Comparison of ENCODE assay signal across 12 mouse cellular contexts in the genomic region with DNA sequence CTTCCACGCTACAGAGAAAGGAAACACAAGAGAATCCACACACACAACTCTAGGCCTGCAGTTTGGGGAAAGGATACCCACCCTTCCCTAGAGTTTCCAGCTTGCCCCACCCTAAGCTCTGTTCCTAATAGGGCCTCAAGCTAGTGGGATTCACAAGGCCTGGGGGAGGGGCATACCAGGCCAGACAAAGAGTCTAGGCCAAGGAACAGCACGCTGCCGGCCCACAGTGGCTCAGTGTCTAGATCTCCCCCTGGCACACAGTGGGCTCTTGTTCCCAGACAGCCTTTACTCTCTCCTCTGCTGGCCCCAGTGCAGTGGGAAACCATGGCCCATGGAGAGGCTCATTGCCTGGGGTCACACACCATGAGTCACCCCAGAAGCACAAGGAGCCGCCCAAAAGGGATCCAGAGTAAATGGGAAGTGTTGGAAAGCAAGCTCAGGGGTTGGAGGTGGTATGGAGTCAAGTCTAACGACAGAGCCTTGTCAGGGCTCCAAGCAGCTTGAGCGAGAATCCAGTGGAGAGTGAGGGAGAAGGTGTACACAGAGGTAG. TPM values are rescaled to one million over a fixed set of nuclear protein-coding genes. Genes with fewer than 3 reads are reported as not detected.
DNase-seq lines count a peak whose midpoint lies in the region; ATAC-seq and TF ChIP-seq lines count a peak whose summit lies in the region.
"Had no signal": no experiment of that assay in that cellular context is flagged by ENCODE, and none has a peak within 500 bp of the region (broad histone marks: within the 10 kb centered on the region; RNA-seq: fewer than 3 reads in every experiment).

No protein-coding gene starts in this region.

- intact Hi-C loops in left cerebral cortex, postnatal 36 days (cut with DNase I) = loop anchor here (10.0 kb wide), 1 partner anchor 106 kb away; no protein-coding TSS in a partner anchor

- H3K4me1 ChIP-seq in liver, embryonic 13.5 days (replicated peaks) = peaks cover 58% of the 10 kb centered on the region
- H3K4me1 ChIP-seq in forebrain, postnatal 0 days (ENCODE audit: insufficient read depth) = no peaks in the 10 kb centered on the region

- H3K36me3 ChIP-seq in liver, embryonic 13.5 days = 0 out of 2 replicates have a peak, but pooled peaks cover 5% of the 10 kb centered on the region
- H3K36me3 ChIP-seq in forebrain, postnatal 0 days (ENCODE audit: insufficient read depth) = no peaks in the 10 kb centered on the region
- H3K36me3 ChIP-seq in myocyte (ENCODE audit: control insufficient read depth, insufficient read depth) = peaks cover 5% of the 10 kb centered on the region

- no peaks in the 10 kb centered on the region for H3K9me3 ChIP-seq in liver, embryonic 13.5 days (replicated peaks)
- H3K9me3 ChIP-seq in forebrain, postnatal 0 days (ENCODE audit: low read length) = no peaks in the 10 kb centered on the region

- H3K9ac ChIP-seq in liver, embryonic 13.5 days = peak overlapping the region; percentile 41; the same call in 1 of the 2 replicates
- no peak overlapping the region for H3K9ac ChIP-seq in forebrain, postnatal 0 days
- H3K9ac ChIP-seq: lung, embryonic 14.5 days had no signal

- ATAC-seq in liver, embryonic 13.5 days (ENCODE audit: low read depth) = no peak
- no peak; the same call in 1 of the 2 replicates for ATAC-seq in forebrain, postnatal 0 days
- ATAC-seq in granulocyte monocyte progenitor cell, adult 5-6 weeks (replicated peaks; ENCODE audit: poor library complexity, severe bottlenecking) = no peak

- no peak overlapping the region for H3K27ac ChIP-seq in liver, embryonic 13.5 days
- H3K27ac ChIP-seq in forebrain, postnatal 0 days (ENCODE audit: low read depth, low read length) = 0 out of 2 replicates have a peak overlapping the region, but pooled peaks have one; percentile 35

- no peak overlapping the region for H3K4me3 ChIP-seq in liver, embryonic 13.5 days (replicated peaks)
- H3K4me3 ChIP-seq in forebrain, postnatal 0 days (ENCODE audit: low read depth, low read length) = no peak overlapping the region
- H3K4me3 ChIP-seq in myocyte = no peak overlapping the region

- peaks cover 67% of the 10 kb centered on the region for H3K79me2 ChIP-seq in myocyte (ENCODE audit: control insufficient read depth, insufficient read depth)

- H3K4me2 ChIP-seq in liver, embryonic 13.5 days = no peak overlapping the region
- H3K4me2 ChIP-seq in forebrain, postnatal 0 days (ENCODE audit: low read depth) = no peak overlapping the region
- H3K4me2 ChIP-seq in myocyte (ENCODE audit: low read depth) = peak overlapping the region; percentile 50
- H3K4me2 ChIP-seq: lung, embryonic 14.5 days had no signal

- 66% methylated on average over 6 of the region's 6 CpGs for WGBS in liver, embryonic 13.5 days (ENCODE audit: insufficient replicate concordance)
- WGBS in forebrain, postnatal 0 days = 47% methylated on average over 6 of the region's 6 CpGs

- TF ChIP-seq POLR2A in myocyte (IDR thresholded peaks at IDR 0.05; ENCODE audit: insufficient read length, low read depth) = no peak

- no peak overlapping the region for H3ac ChIP-seq in myocyte (ENCODE audit: control insufficient read depth, insufficient read length)

- peak; percentile 42 for DNase-seq in cerebellum, adult 9-11 months
- no peak for DNase-seq in cerebellum, postnatal 25 days
- DNase-seq in liver, embryonic 13.5 days = no peak
- DNase-seq in liver = no peak
- DNase-seq in forebrain, postnatal 0 days = no peak
- no peak for DNase-seq in left cerebral cortex, postnatal 36 days (ENCODE audit: low spot score in 2 of 2)
- DNase-seq: adrenal gland, adult 2 months; kidney, adult 8-10 months; lung, embryonic 14.5 days; thymus, adult 2 months had no signal

- H3K27me3 ChIP-seq in liver, embryonic 13.5 days = peaks cover 61% of the 10 kb centered on the region
- peaks cover 11% of the 10 kb centered on the region for H3K27me3 ChIP-seq in forebrain, postnatal 0 days (ENCODE audit: insufficient read depth, low read length)
- H3K27me3 ChIP-seq in myocyte (ENCODE audit: control insufficient read depth, insufficient read depth, insufficient read length) = no peaks in the 10 kb centered on the region

- no peak for TF ChIP-seq CTCF in forebrain, postnatal 0 days (IDR thresholded peaks at IDR 0.05; ENCODE audit: low read depth)

TF ChIP-seq in myocyte, 11 proteins besides CTCF, POLR2A, EP300 and RAD21:
- no peak for TF ChIP-seq MYOD1 (IDR thresholded peaks at IDR 0.05; ENCODE audit: control insufficient read depth in 1 of 3, insufficient read length in 2 of 3, low read depth in 2 of 3)
- no peak for TF ChIP-seq USF1 (IDR thresholded peaks at IDR 0.05; ENCODE audit: low read depth)
- TF ChIP-seq POLR2AphosphoS2 (IDR thresholded peaks at IDR 0.05; ENCODE audit: insufficient read length, low read depth) = no peak
- no peak for TF ChIP-seq SRF (IDR thresholded peaks at IDR 0.05; ENCODE audit: control insufficient read depth, insufficient read length, low read depth)
- no peak for TF ChIP-seq MAX (IDR thresholded peaks at IDR 0.05; ENCODE audit: low read depth)

RNA-seq across cellular contexts. Expression of a gene that starts 3.5 kb away (rescaled TPM):
- 5.6 and 6.2 TPM in 2 replicates for polyA plus RNA-seq in liver, embryonic 13.5 days (2015; fragmentation: Nextera tagmentation; extraction: Ambion mirVana)
- total RNA-seq in forebrain, postnatal 0 days (2014; rRNA removed) = 16.3 and 23.2 TPM in 2 replicates
- polyA plus RNA-seq in forebrain, postnatal 0 days (2015; fragmentation: Nextera tagmentation; extraction: Ambion mirVana) = 14.7 and 17.9 TPM in 2 replicates
- polyA plus RNA-seq in myocyte (2012; fragmentation: generic; extraction: Trizol) = 73.3 TPM
- 10 to 100 TPM in 1 of 2 experiments, 1 to 10 TPM in 1; 9.6 to 14.9 TPM for total RNA-seq in left cerebral cortex, postnatal 36 days (2021)
- total RNA-seq in granulocyte monocyte progenitor cell, adult 5-6 weeks (2014; fragmentation: Nextera tagmentation) = 0.26 TPM in 1 of 2 replicates, not detected in the other
- total RNA-seq in granulocyte monocyte progenitor cell, adult 5-6 weeks (2017) = 1.0 TPM in 1 of 2 replicates, not detected in the other

RNA-seq across cellular contexts. Expression of a gene that starts 7.7 kb away (rescaled TPM):
- polyA plus RNA-seq in liver, embryonic 13.5 days (2015; fragmentation: Nextera tagmentation; extraction: Ambion mirVana) = 19.7 and 21.6 TPM in 2 replicates
- 28.4 and 29.7 TPM in 2 replicates for total RNA-seq in forebrain, postnatal 0 days (2014; rRNA removed)
- polyA plus RNA-seq in forebrain, postnatal 0 days (2015; fragmentation: Nextera tagmentation; extraction: Ambion mirVana) = 26.4 and 31.0 TPM in 2 replicates
- 23.8 TPM for polyA plus RNA-seq in myocyte (2012; fragmentation: generic; extraction: Trizol)
- total RNA-seq in left cerebral cortex, postnatal 36 days (2021) = 10 to 100 TPM; 19.9 to 20.1 TPM
- 11.6 and 12.9 TPM in 2 replicates for total RNA-seq in granulocyte monocyte progenitor cell, adult 5-6 weeks (2014; fragmentation: Nextera tagmentation)
- 4.4 and 5.7 TPM in 2 replicates for total RNA-seq in granulocyte monocyte progenitor cell, adult 5-6 weeks (2017)

RNA-seq across cellular contexts. Expression of a gene that starts 13.4 kb away (rescaled TPM):
- 92.2 and 93.1 TPM in 2 replicates for polyA plus RNA-seq in liver, embryonic 13.5 days (2015; fragmentation: Nextera tagmentation; extraction: Ambion mirVana)
- 15.2 and 34.0 TPM in 2 replicates for total RNA-seq in forebrain, postnatal 0 days (2014; rRNA removed)
- polyA plus RNA-seq in forebrain, postnatal 0 days (2015; fragmentation: Nextera tagmentation; extraction: Ambion mirVana) = 50.4 and 58.0 TPM in 2 replicates
- 58.3 TPM for polyA plus RNA-seq in myocyte (2012; fragmentation: generic; extraction: Trizol)
- 10 to 100 TPM; 22.3 to 22.8 TPM for total RNA-seq in left cerebral cortex, postnatal 36 days (2021)
- 50.3 and 58.3 TPM in 2 replicates for total RNA-seq in granulocyte monocyte progenitor cell, adult 5-6 weeks (2014; fragmentation: Nextera tagmentation)
- total RNA-seq in granulocyte monocyte progenitor cell, adult 5-6 weeks (2017) = 75.1 and 78.0 TPM in 2 replicates

RNA-seq across cellular contexts. Expression of a gene that starts 18.5 kb away (rescaled TPM):
- polyA plus RNA-seq in liver, embryonic 13.5 days (2015; fragmentation: Nextera tagmentation; extraction: Ambion mirVana) = 0.08 and 0.13 TPM in 2 replicates
- total RNA-seq in forebrain, postnatal 0 days (2014; rRNA removed) = not detected in 2 replicates
- polyA plus RNA-seq in forebrain, postnatal 0 days (2015; fragmentation: Nextera tagmentation; extraction: Ambion mirVana) = not detected in 2 replicates
- polyA plus RNA-seq in myocyte (2012; fragmentation: generic; extraction: Trizol) = 0.01 TPM
- total RNA-seq in left cerebral cortex, postnatal 36 days (2021) = not detected
- total RNA-seq in granulocyte monocyte progenitor cell, adult 5-6 weeks (2014; fragmentation: Nextera tagmentation) = not detected in 2 replicates
- not detected in 2 replicates for total RNA-seq in granulocyte monocyte progenitor cell, adult 5-6 weeks (2017)
- polyA plus RNA-seq: adrenal gland, adult 2 months; lung, embryonic 14.5 days had no signal

RNA-seq across cellular contexts. Expression of a gene that starts 48.9 kb away (rescaled TPM):
- 27.5 and 29.7 TPM in 2 replicates for polyA plus RNA-seq in liver, embryonic 13.5 days (2015; fragmentation: Nextera tagmentation; extraction: Ambion mirVana)
- 34.6 and 51.9 TPM in 2 replicates for total RNA-seq in forebrain, postnatal 0 days (2014; rRNA removed)
- polyA plus RNA-seq in forebrain, postnatal 0 days (2015; fragmentation: Nextera tagmentation; extraction: Ambion mirVana) = 32.0 and 38.1 TPM in 2 replicates
- polyA plus RNA-seq in myocyte (2012; fragmentation: generic; extraction: Trizol) = 57.4 TPM
- 10 to 100 TPM; 42.1 to 59.7 TPM for total RNA-seq in left cerebral cortex, postnatal 36 days (2021)
- total RNA-seq in granulocyte monocyte progenitor cell, adult 5-6 weeks (2014; fragmentation: Nextera tagmentation) = 25.3 and 28.6 TPM in 2 replicates
- 17.7 and 18.6 TPM in 2 replicates for total RNA-seq in granulocyte monocyte progenitor cell, adult 5-6 weeks (2017)
